Mouse (Mus musculus) testis, adult 2 months (tissue): Measurements from ENCODE around the gene Clic6.

Experiments used
- CTCF ChIP-seq: fragments of 200-500 bp; IDR thresholded peaks from 2 replicates; pipeline ENCODE4 v1.5.1; 2012; ENCODE audit warnings: low read depth, mild to moderate bottlenecking, inconsistent platforms, low read length, moderate library complexity; ENCODE audit not compliant: control insufficient read depth, insufficient read depth, insufficient replicate concordance
- POLR2A ChIP-seq: fragments of 200-500 bp; IDR thresholded peaks from 2 replicates; pipeline ENCODE4 v1.6.1; 2012; ENCODE audit warnings: low read depth, mild to moderate bottlenecking, inconsistent platforms, low read length, moderate library complexity; ENCODE audit not compliant: control insufficient read depth

GRCm38 (mm10) chr16:92510835-92511772 is 25.6 kb downstream of the Clic6 start:
- TF ChIP-seq POLR2A, result no peak
- no peak for TF ChIP-seq CTCF
